Mouse (Mus musculus) NIH3T3 (cell line): ENCODE results near the gene Cog3.
A peak's percentile ranks its signal among the peaks of the same experiment; 100 is the strongest.
"Not testable (repeated sequence)": the region's sequence is repeated elsewhere in the genome, so short reads cannot be mapped to it uniquely, and the experiment has no call there.

Experiments used
- DNase-seq: peaks from one replicate; pipeline ENCODE4 v3.0.0-alpha.2; 2012; ENCODE audit warnings: low read depth

Cog3 gene

DNA sequence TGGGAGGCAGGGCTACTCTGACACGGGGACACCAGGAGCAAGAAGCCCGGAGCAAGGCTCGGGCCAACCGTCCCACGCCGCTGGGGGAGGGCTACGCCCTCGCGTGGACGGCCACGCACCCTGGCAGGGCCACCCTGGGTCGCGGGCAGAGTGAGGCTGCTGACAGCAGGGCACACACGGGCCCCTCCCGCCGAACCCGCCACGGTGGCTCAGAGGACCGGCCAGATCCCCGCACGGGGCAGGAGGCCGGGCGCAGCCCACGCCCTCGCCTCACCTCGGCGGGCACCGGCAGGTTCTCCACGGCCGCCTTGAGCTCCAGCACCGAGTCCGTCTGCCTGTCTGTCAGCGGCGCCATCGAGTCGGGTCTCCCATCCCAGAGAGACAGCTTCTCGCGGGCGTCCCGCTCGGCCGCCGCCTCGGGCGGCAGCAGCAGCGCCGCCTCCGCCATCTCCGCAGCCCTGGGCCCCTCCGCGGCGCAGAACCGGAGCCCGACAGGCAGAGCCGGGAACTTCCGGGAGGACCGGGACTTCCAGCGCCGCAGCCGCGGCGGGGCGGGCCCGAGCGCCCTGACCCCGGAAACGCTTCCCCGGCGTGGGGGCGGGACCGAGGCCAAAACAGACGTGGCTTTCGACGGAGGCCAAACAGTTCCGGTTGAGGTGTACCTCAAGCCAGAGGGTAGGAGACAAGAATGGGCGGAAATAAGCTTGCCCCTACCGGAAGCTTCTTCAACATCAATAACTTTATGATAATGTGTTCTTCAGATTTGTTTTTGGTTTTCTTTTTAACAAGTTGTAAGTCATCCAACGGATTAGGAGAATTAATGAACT is at the start of gene Cog3:
Cog3 (minus strand) TSS at position 527 of the 827 bp plus-strand sequence.
- peak; percentile 96 for DNase-seq

DNA sequence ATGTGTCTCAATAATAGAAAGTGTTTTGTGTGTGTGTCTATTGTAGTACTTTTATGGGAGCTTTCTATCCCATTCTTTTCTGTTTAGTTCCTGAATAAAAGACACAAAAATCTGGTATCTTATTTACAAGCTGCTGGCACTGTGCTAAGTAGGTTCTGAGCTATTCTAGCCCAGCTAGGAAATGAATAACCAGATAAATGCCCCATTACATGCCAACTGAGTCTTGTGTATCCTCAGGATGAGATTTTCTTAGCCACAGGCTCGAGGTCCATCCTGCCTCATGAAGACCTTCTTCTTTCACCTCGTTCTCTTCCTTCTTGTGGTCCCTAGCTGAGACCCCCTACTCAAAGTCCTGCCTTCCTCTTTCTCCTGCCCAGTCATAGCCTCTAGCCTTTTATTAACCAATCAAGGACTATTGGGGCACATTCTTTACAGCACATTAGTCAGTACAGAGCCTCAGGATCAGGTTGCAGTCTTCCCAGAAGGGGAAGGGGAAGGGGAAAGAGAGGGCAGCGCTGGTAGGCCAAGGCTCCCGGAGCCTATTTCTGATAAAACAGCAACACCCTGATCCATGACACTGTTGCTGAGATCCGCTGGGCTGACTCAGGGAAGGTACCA is 43.6 kb upstream of the Cog3 start:
- peak; percentile 88 for DNase-seq

DNA sequence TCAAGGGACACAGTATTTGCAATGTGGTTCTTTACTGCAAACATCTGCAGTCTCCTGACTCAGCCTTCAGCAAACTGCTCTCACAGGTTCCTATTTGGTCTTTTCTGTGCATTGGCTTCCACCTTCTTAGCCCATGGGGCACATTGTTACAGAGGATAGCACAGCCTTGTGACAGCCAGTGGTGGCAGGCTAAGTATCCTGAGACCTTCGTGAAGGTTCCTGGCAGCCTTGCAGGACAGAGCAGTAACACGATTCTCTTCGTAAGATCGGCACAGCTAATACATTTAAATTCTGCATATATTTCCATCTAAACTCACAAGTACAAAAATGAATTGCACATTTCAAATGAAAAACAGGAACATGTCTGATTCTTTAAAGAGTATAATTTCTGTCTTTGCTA is 41.6 kb upstream of the Cog3 start:
- no peak for DNase-seq

DNA sequence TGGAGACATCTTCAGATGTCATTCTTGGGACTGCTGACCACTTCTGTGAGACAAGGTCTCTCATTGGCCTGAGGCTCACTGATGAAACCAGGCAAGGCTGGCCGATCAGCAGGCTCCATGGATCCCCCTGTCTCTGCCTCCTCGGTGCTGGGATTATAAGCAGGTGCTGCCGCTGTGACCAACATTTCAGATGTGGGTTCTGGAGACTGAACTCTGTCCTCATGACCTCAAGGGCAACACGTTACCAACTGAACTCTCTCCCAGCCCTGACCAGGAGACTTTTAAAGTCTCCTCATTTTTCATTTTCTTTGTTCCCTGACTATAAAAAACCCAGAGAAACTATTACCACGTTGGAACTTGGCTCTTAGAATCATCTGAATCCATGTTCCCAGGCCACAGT is 40.4 kb upstream of the Cog3 start:
- no peak for DNase-seq

DNA sequence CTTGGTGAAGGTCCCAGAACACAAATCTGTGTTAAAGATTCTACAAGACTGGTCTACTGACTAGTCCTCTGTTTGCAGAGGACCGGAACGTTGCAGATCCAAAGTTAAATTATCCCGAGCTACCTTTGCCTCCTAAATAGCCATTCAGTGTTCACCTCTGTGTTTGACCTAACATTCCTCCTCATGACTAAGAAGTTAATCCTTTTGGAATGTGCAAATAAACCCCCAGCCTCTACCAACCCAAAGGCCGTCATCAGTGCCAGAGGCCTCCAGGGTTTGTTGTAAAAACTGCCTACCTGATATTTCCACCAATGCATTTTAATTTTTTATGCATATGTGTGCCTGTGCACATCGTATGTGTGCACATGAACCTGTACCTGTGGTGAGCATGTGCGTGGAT is 40.0 kb upstream of the Cog3 start:
- DNase-seq: peak; percentile 69

DNA sequence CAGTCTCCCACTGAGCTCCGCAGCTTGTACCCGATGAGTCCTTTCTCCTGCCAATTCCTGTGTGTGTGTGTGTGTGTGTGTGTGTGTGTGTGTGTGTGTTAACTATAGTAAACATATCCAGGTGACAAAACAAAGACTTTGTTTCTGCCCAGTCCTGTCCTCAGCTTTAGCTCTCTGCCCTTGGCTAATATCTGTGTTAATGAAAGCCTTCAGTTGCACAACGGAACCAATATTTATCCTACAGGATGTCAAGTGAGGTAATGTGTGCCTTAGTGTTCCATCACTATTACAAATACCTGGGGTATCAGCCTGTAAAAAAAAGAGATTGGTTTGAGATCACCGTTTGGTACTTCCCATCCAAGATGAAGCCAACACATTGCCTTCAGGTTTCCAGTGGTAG is 38.8 kb upstream of the Cog3 start:
- no peak for DNase-seq

DNA sequence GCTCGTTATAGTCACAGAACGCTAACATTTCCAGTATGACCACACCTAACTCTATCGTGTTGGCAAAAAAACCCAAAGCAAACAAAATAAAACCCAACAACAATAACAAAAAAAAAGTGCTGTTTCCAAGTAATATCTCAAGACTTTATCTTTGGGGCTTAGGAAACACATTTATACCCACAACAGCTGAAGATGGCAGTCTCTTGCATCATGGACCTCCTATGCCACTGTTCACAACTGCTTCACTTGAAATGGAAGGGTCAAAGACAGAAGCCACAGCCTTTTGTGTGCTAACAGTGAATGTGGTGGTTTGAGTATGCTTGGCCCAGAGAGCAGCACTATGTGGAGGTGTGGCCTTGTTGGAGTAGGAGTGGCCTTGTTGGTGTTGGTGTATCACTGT is 37.1 kb upstream of the Cog3 start:
- DNase-seq: no peak

DNA sequence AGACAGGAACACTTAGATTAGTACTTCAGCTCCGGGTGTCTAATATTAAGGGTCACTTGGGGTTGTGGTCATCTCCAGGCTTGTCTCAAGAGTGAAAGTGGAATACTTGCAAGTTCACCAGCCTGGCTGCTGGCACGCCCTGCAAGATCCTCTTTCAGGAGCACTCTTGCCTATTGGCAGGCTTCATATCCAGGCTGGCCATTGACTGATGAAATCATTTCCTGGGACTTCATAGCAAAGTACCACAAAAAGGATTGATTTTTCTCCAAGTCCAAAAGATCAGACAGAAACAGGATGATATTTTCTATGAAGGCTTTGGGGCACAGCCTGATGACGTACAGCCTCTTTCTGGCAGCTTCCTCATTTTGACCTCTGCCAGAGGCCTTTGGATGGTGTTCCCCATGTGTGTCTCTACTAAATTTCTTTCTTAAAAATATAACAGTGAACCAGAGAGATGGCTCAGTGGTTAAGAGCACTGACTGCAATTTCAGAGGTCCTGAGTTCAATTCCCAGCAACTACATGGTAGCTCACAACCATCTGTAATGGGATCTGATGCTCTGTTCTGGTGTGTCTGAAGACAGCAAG is 36.2 kb upstream of the Cog3 start:
- peak; percentile 36 for DNase-seq

DNA sequence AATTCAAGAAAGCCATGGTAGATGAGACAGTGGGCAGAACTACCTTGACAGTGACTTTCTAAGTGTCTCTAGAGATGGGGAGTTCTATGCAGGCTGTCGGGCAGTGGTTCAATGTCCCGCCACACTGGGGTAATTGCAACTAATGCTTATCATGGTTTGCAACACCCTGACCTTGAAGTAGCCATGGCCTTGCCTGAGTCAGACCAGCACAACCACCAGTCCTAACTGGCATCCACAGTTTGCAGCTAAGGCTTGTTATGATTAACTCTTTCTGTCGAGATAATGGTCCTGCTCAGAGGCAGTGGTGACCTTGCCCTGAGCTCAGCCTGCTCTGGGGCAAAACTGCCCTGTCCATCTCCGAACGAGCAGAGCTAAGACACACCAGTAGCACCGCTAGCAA is 35.0 kb upstream of the Cog3 start:
- DNase-seq: no peak

DNA sequence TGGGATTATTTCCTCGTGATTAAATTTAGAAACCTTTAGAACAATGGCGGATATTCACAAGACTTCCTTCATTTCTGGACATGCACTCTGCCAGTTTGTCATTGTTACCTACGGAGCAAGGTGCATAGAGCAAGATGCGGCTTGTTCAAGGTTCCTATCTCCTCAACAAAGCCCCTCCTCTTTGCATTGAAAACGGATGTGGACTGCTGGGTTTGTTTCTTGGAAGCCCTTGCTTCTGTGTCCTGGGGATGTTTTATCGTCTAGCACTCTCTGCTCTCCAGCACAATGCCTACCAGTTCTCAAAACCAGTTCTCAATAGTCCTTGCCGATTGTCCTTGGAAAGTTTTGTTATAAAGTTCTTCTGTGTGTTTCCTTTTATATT is 33.5 kb upstream of the Cog3 start:
- DNase-seq: no peak

DNA sequence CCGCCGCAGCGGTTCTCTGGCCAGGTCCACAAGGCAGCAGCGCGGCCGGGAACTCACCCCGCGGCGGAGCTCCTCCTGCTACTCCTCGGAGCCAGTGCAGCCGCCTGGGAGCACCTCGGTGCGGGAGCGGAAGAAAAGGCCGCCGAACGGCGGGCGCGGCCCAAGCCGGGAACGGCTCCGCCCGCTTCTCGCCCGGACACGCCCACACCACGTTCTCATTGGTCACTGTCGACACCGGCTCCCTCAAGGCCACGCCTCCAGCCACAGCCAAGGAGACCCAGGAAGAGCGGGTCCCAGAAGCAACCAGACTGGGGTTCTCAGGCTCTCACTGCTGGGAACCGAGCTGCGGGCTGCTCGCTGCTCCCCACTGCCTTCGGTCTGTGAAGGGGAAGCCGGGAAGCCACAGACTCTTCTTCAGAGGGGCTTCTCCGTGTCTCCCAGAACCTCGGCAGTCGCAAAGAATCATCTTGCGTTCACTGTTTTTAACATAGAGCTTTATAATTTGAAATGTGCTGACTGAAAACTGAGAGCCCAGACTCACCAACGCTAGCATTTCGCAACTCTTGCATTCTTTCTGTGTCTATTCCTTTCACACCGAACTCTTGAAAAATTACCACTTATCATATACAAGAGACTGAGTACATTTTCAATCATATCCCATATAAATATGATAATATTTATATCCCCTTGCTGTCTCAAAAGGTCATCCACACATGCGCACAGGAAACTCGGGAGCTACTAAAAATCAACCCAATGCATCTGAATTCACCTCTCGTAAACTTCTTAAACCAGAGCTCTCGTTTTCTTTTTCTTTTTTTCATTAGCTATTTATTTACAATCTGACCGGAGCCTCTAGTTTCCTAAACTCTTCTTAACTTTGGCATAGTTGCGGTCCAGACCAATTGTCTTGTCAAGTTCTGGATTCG is 32.8 kb upstream of the Cog3 start, which contains the start of gene Slc25a30:
Slc25a30 (minus strand) TSS at position 170 of the 926 bp plus-strand sequence.
- DNase-seq: peak; percentile 95

DNA sequence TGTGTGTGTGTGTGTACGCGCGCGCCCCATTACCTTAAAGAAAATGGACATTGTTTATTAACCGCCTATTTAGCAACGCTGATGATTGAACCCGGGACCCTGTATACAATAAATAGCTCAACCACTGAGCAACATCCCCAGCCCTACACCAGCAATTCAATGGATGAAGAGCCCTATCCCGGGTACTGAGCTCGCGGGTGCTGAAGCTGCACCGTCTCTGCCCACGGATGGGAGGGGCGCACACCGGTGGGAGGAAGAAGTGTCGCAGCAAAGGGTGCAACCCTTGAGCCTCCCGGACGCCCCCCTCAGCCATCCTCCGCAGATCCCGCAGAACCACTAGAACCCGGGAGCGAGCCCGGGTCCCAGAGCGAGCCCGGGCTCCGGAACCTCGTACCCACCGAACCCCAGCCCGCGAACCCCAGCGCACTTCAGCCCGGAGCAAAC is 32.1 kb upstream of the Cog3 start:
- DNase-seq: peak; percentile 57

DNA sequence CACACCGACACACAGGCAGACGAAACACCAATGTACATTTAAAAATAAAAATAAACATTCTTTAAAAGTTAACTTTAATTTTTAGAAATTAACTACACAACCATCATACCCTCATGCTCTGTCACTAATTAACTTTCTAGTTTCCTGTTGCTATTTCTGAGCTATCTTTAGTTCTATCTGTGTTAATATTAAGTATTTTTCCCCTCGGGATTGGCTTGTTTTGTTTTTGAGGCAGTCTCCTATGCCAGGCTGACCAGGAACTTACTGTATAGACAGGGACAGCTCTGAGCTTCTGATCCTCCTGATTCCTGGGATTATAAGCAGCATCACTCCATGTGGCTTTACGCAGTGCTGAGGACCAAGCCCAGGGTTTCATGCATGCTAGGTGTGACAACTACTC is 25.6 kb upstream of the Cog3 start:
- no peak for DNase-seq

DNA sequence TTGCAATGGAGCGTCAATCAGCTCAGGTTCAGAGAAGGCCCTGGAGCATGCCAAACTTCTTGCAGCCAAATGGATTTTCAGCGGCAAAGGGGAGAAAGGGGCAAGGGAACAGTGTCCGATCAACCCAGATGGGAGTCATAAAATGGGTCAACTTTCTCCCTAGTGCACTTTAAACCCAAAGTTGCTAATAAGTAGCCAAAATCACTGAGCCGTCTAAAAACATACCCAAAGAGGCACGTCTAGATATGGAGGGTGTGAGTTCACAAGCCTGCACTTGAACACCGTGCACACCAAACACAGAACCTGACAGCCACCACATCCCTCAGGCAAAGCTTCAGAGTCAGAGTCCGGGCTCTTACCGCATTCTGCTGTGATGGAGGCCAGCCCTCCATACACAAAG is 22.3 kb upstream of the Cog3 start:
- no peak for DNase-seq

DNA sequence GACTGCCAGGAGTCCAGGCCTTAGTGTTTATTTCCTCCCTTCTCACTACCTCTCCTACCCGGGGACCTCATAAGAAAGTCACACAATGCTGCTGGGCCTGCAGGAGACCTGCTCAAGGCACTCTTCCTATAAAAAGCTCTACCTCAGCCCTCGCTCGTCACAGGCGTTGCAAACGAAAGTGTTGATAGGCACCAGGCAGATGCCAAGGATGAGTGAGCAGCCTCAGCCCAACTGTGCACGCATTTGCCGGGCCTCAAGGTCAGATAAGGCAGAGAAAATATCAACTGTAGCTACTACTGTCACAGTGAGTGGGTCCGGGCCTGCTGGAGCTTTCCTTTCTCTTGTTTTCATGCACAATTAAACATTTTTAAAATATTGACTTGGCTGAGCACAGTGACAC is 19.1 kb upstream of the Cog3 start:
- DNase-seq: no peak

DNA sequence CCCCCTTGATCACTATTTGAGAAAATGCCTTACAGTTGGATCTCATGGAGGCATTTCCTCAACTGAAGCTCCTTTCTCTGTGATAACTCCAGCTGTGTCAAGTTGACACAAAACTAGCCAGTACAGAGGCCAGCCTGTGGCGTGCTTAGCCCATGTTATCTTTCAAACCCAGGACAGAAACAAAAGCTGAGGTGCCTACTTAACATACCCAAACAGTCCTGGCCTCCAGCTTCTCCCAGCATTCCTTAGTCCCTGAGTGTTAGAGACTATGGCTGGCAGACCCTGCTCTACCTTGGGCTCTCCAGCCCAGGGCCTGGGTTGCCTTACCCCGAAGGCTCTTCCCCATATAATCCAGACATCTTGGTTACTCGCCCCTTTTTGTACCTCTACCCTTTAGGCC is 18.1 kb upstream of the Cog3 start:
- not testable (repeated sequence) for DNase-seq

DNA sequence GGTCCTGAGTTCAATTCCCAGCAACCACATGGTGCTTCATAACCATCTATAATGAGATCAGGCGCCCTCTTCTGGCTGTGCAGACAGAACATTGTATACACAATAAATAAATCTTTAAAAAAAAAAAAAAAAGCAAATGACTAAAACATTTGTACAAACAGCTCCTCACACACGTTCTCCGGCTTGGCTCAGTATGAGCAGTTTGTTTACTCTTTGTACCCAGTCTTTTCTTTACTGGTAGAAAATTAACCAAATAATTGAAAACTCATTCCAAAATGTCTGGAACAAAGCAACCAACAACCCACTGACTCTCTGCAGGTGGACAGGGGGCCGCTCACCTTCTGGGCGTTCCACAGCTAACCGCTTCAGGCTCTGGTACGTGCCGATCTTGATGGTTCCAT is 16.8 kb upstream of the Cog3 start:
- peak; percentile 42 for DNase-seq

DNA sequence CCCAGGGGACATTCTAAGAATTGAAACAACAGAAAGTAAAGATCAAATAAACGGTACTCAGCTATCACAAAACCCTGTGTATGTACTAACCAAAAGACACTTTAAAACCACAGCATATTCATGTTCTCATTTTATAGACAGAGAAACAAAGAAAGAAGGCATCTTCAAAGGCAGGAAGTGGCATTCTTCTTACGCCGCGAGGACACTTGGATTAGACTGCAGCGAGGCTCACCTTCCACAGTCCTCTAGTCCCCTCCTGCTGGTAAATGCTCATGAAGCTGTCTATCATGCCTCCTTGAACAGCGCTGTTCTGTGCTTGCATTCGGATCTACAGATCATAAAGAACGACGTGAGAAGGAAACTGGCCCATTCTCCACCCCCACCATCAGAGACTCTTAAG is 15.0 kb upstream of the Cog3 start:
- DNase-seq: no peak

DNA sequence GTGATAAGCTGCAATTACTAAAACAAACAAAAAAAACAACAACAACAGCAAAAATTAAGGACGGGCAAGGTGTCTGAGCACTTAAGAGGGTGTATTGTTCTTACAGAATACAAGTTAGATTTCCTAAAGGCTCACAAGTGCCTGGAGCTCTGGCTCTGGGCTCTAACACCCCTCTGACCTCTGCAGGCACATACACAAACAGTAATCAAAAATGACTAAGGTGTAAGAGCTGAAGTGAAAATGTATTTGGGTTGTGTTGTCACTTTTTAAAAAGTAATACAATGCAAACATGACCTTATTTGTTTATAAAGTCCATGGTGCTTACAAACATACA is 13.9 kb upstream of the Cog3 start:
- DNase-seq: no peak

DNA sequence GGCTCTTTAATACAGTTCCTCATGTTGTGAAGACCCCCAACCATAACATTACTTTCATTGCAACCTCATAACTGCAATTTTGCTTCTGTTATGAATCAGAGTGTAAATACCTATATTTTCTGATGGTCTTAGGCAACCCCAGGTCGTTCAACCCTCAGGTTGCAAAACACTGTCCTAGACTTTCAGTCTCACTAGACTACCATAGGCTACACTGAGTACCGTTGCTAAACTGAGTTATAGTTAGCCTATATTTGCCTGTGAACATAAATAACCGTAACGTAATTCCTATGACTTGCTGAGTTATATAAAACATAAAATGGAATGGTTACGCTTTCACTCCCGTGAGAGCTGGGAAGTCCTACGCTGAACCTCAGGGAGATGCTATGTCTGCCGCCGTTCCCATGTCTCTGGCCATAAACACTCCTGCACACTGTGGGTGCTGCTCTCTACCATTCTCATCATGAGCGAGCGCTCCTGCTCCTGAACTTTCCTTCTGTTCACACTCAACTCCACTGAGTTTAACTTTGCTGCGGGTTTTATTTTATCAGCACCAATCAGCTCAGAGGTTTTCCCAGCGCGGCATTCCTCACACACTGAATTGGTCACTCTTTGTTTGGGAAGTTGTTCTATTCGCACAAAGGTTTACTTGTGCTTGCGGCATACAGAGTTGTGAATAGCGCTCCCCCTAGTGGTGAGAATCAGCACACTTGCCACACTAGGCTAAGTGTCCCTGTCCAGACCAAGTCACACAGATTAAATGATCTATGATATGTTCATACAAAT is 13.4 kb upstream of the Cog3 start:
- DNase-seq: peak; percentile 83

DNA sequence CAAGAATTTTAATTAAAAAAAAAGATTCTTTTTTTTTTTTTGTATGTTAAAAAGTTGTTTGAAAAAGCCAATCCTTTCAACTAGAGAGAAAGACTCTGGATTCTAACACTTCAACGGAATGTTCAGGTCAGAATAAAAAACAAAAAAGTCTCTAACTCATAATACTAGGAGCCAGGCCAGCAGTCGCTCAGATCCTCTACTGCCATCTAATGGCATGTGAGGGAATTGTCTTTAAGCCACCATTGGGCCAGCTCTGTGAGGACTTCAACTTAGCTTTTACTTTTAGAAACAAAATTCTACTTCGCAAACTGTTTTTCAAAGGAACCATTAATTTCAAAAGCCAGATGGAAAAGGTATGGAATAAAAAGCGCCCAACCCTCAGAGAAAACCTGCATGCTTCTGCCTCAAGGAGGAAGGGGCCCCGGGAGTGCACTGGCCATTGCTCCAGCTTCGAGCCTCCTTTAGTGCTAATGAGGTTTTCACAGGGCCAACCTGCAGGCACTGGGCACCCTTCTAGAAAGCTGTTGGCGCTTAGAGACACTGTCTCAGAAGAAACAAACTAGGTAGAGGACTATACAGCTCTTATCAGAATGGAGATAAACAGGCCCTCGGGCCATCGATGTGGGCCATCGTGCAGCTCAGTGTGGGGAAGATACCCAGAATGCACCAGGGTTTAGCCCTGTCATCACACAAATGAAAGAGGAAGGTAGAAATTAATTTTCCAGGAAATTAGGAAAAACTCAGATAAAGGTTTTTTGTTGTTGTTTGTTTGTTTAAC is 6.9 kb upstream of the Cog3 start:
- peak; percentile 80 for DNase-seq
